Mouse (Mus musculus) liver, embryonic 14.5 days (tissue): ENCODE data around the gene BC005624.

Experiments used
- CTCF ChIP-seq: IDR thresholded peaks from 2 replicates; pipeline ENCODE4 v1.5.1; 2016; ENCODE audit warnings: antibody characterized with exemption, low read depth, control low read depth
- EP300 ChIP-seq: IDR thresholded peaks from 2 replicates; pipeline ENCODE4 v1.6.1; 2016; ENCODE audit warnings: antibody characterized with exemption, low read depth

DNA sequence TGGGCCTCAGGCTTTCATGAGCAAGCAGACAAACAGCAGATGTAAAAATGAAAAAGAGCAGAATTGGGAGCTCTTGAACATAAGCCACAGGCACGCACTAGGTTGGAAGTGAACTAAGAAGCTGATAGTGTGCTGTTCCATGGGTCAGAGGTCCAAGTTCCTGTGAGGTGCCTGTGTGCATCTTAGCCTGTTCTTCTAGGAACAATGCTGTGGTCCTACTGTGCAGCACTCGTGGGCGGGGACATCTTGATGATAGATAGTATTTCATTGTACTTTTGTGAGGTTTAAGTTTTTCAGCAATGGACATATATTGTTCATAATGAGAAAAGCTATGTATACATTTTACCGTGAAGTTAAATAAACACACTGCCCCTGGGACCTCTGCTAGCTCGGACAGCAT lies 25.2 kb upstream of the BC005624 start:
- no peak for TF ChIP-seq EP300
- no peak for TF ChIP-seq CTCF
